Mouse (Mus musculus) splenic B cell, adult 2 months (primary cell): ENCODE data around the gene Gm11596.
"Not testable (repeated sequence)": the region's sequence is repeated elsewhere in the genome, so short reads cannot be mapped to it uniquely, and the experiment has no call there.

Experiments used
- DNase-seq: peaks from one replicate; pipeline ENCODE4 v3.0.0-alpha.2; 2011; ENCODE audit warnings: low read depth, low spot score
- H3K27me3 ChIP-seq: 2 replicates; pipeline ENCODE4 v1.6.1; 2012; ENCODE audit warnings: mild to moderate bottlenecking, low read length, moderate library complexity, mixed read lengths; ENCODE audit not compliant: control insufficient read depth, poor library complexity, insufficient read depth, severe bottlenecking
- H3K36me3 ChIP-seq: 2 replicates; pipeline ENCODE4 v1.6.1; 2012; ENCODE audit warnings: mild to moderate bottlenecking, low read length, moderate library complexity, mixed read lengths; ENCODE audit not compliant: control insufficient read depth, poor library complexity, insufficient read depth, severe bottlenecking

Gm11596 gene

GRCm38 (mm10) chr11:99793367-99793766 is at the start of gene Gm11596:
Gene Gm11596, minus strand, starts transcription at chr11:99793467.
- no peaks in the 10 kb centered on the region for H3K27me3 ChIP-seq
- H3K36me3 ChIP-seq = no peaks in the 10 kb centered on the region
- DNase-seq = no peak

GRCm38 (mm10) chr11:99842185-99842584 is 48.9 kb upstream of the Gm11596 start:
- no peaks in the 10 kb centered on the region for H3K27me3 ChIP-seq
- no peak for DNase-seq

GRCm38 (mm10) chr11:99837966-99838365 is 44.7 kb upstream of the Gm11596 start, which contains the start of gene 2300003K06Rik:
Gene 2300003K06Rik, minus strand, starts transcription at chr11:99838066.
- Histone ChIP-seq H3K36me3 (no peaks in the 10 kb centered on the region), H3K27me3 (no peaks in the 10 kb centered on the region)
- no peak for DNase-seq

More at GRCm38 (mm10) chr11:99842185-99842584, 48.9 kb upstream of the Gm11596 start:
- H3K36me3 ChIP-seq = no peaks in the 10 kb centered on the region

GRCm38 (mm10) chr11:99815566-99815965 is 22.3 kb upstream of the Gm11596 start, which contains the start of gene Gm11564:
Gene Gm11564, minus strand, starts transcription at chr11:99815666.
- not testable (repeated sequence) for DNase-seq

GRCm38 (mm10) chr11:99809792-99810191 is 16.5 kb upstream of the Gm11596 start, which contains the start of gene Krtap4-13:
Gene Krtap4-13, minus strand, starts transcription at chr11:99809892.
- not testable (repeated sequence) for H3K36me3 ChIP-seq, DNase-seq, H3K27me3 ChIP-seq

More at GRCm38 (mm10) chr11:99815566-99815965, 22.3 kb upstream of the Gm11596 start, which contains the start of gene Gm11564:
- H3K27me3 ChIP-seq, H3K36me3 ChIP-seq: not testable (repeated sequence)

GRCm38 (mm10) chr11:99804346-99804745 is 11.1 kb upstream of the Gm11596 start, which contains the start of gene Gm11554:
Gene Gm11554, minus strand, starts transcription at chr11:99804446.
- not testable (repeated sequence) for H3K36me3 ChIP-seq, DNase-seq, H3K27me3 ChIP-seq

- not testable (repeated sequence) for H3K36me3 ChIP-seq, DNase-seq, H3K27me3 ChIP-seq
Observed at GRCm38 (mm10) chr11:99798832-99799231, 5.6 kb upstream of the Gm11596 start, which contains the start of gene Gm11569. Gene Gm11569, minus strand, starts transcription at chr11:99798932.

- DNase-seq, H3K36me3 ChIP-seq, H3K27me3 ChIP-seq: not testable (repeated sequence)
Observed at GRCm38 (mm10) chr11:99784900-99785299, 8.4 kb downstream of the Gm11596 start, which contains the start of gene Krtap4-9. Gene Krtap4-9, plus strand, starts transcription at chr11:99785200.

GRCm38 (mm10) chr11:99780604-99781003 is 12.7 kb downstream of the Gm11596 start, which contains the start of gene Krtap4-8:
Gene Krtap4-8, minus strand, starts transcription at chr11:99780704.
- Histone ChIP-seq H3K27me3 (no peaks in the 10 kb centered on the region), H3K36me3 (no peaks in the 10 kb centered on the region)
- DNase-seq = no peak

- no peak for DNase-seq
- H3K36me3 ChIP-seq = no peaks in the 10 kb centered on the region
- H3K27me3 ChIP-seq = no peaks in the 10 kb centered on the region
Observed at GRCm38 (mm10) chr11:99778401-99778800, 14.9 kb downstream of the Gm11596 start.

GRCm38 (mm10) chr11:99772813-99773212 is 20.5 kb downstream of the Gm11596 start, which contains the start of gene Gm11595:
Gene Gm11595, minus strand, starts transcription at chr11:99772913.
- not testable (repeated sequence) for H3K36me3 ChIP-seq, DNase-seq, H3K27me3 ChIP-seq

- H3K36me3 ChIP-seq = no peaks in the 10 kb centered on the region
- no peaks in the 10 kb centered on the region for H3K27me3 ChIP-seq
- no peak for DNase-seq
Observed at GRCm38 (mm10) chr11:99768410-99768809, 24.9 kb downstream of the Gm11596 start.

- H3K27me3 ChIP-seq = no peaks in the 10 kb centered on the region
- DNase-seq = no peak
- no peaks in the 10 kb centered on the region for H3K36me3 ChIP-seq
Observed at GRCm38 (mm10) chr11:99758877-99759276, 34.4 kb downstream of the Gm11596 start.

- DNase-seq = no peak
- no peaks in the 10 kb centered on the region for H3K36me3 ChIP-seq
- no peaks in the 10 kb centered on the region for H3K27me3 ChIP-seq
Observed at GRCm38 (mm10) chr11:99743985-99744384, 49.3 kb downstream of the Gm11596 start.
